Mouse (Mus musculus): ENCODE data around the gene Smim27.

GRCm38 (mm10) chr4:40309682-40310081, 40.3 kb downstream of the Smim27 start:
- no peak for TF ChIP-seq POLR2A (IDR thresholded peaks at IDR 0.05; ENCODE audit: low read depth, low read length)
- TF ChIP-seq CTCF (IDR thresholded peaks at IDR 0.05; ENCODE audit: extremely low read depth, insufficient read length, insufficient replicate concordance, low read depth, low read length), result no peak
